Mouse (Mus musculus): ENCODE measurements around the gene Alpk1. TPM values are rescaled to one million over a fixed set of nuclear protein-coding genes. Genes with fewer than 3 reads are reported as not detected.

Gene Alpk1
- polyA plus RNA-seq, 2 experiments: 0.19 to 0.59 TPM

- no peak overlapping the region for H3K4me2 ChIP-seq (ENCODE audit: low read depth)
- no peak overlapping the region for H3K4me3 ChIP-seq (ENCODE audit: insufficient read depth in 1 of 2, low read depth in 2 of 2, low read length in 2 of 2)
- H3K27me3 ChIP-seq (ENCODE audit: control insufficient read depth, insufficient read depth, low read length): peaks cover 34% of the 10 kb centered on the region
- 57% methylated on average over 18 of the region's 18 CpGs for WGBS (ENCODE audit: insufficient replicate concordance)
- no peaks in the 10 kb centered on the region for H3K4me1 ChIP-seq (replicated peaks; ENCODE audit: control insufficient read depth in 2 of 2, insufficient read depth in 2 of 2, low read length in 1 of 2)
- no peak overlapping the region for H3K9ac ChIP-seq (replicated peaks)
- no peaks in the 10 kb centered on the region for H3K9me3 ChIP-seq (ENCODE audit: control insufficient read depth, low read length)
- no peaks in the 10 kb centered on the region for H3K36me3 ChIP-seq (replicated peaks; ENCODE audit: control insufficient read depth, insufficient read depth, low read depth)
- TF ChIP-seq EP300 (IDR thresholded peaks at IDR 0.05; ENCODE audit: low read depth) (no peak), CTCF (IDR thresholded peaks at IDR 0.05; ENCODE audit: low read depth) (no peak)
- H3K27ac ChIP-seq: no peak overlapping the region
- DNase-seq (ENCODE audit: low read depth in 3 of 3, low spot score in 3 of 3) (no peak), ATAC-seq (ENCODE audit: insufficient read depth) (no peak)
Observed at GRCm38 (mm10) chr3:127646156-127646825, 134.0 kb downstream of the Alpk1 start.

GRCm38 (mm10) chr3:127642211-127642610 lies 138.1 kb downstream of the Alpk1 start:
- WGBS (ENCODE audit: insufficient replicate concordance): 8% methylated on average over 5 of the region's 5 CpGs
- ATAC-seq (ENCODE audit: insufficient read depth) (no peak), DNase-seq (ENCODE audit: low read depth in 3 of 3, low spot score in 3 of 3) (no peak)
- Histone ChIP-seq H3K9me3 (ENCODE audit: control insufficient read depth, low read length) (no peaks in the 10 kb centered on the region), H3K4me1 (replicated peaks; ENCODE audit: control insufficient read depth in 2 of 2, insufficient read depth in 2 of 2, low read length in 1 of 2) (no peaks in the 10 kb centered on the region), H3K4me2 (ENCODE audit: low read depth) (no peak overlapping the region), H3K4me3 (ENCODE audit: insufficient read depth in 1 of 2, low read depth in 2 of 2, low read length in 2 of 2) (no peak overlapping the region), H3K36me3 (replicated peaks; ENCODE audit: control insufficient read depth, insufficient read depth, low read depth) (no peaks in the 10 kb centered on the region), H3K9ac (replicated peaks) (no peak overlapping the region), H3K27me3 (ENCODE audit: control insufficient read depth, insufficient read depth, low read length) (peaks cover 73% of the 10 kb centered on the region), H3K27ac (no peak overlapping the region)
- TF ChIP-seq EP300 (IDR thresholded peaks at IDR 0.05; ENCODE audit: low read depth): no peak

DNA sequence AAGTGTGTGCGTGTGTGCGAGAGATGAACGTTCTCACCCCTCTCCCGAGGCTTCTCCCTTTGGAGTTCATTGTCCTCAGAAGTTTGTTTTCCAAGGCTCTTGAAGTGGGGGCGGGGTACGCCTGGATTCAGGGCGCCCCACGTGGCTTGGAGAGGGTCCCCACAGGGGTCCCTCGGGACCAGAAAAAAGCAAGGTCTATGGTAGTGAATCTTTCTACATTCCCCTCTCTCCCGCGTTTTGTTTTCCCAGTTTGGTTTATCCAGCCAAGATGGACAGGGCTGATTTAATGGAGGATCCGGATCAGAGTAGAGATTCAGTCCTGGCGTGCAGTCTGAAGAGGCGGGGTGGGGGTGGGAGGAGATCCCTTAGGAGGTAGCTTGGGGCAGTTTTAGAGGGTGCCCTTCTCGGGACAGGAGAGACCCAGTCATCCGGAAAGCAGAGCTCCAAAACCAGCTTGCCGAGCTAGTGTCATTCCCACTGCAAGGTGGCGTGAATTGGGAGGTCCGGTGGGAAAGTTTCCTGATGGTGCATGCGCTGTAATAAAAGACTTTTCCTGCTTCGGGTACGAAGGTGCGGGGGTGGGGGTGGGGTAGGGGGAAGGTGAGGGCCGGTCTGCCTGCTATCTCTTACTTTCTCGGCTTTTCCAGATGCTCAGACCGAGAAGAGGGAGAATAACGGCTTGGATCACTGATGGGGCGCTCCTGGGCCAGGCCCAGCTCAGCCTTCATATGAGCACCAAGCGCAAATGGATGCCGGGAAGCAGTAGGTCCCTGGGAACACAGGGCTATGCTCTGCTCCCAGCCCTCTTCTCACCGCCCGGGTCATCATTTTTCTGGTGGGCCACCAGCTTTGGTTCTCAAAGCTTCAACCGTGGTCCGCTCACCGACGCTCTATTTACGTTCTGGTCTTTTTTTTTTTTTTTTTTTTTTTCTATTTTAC lies 139.3 kb downstream of the Alpk1 start:
- DNase-seq (ENCODE audit: low read depth in 3 of 3, low spot score in 3 of 3): no peak
- H3K4me2 ChIP-seq (ENCODE audit: low read depth): no peak overlapping the region
- no peak overlapping the region for H3K4me3 ChIP-seq (ENCODE audit: insufficient read depth in 1 of 2, low read depth in 2 of 2, low read length in 2 of 2)
- H3K36me3 ChIP-seq (replicated peaks; ENCODE audit: control insufficient read depth, insufficient read depth, low read depth): no peaks in the 10 kb centered on the region
- no peak for ATAC-seq (ENCODE audit: insufficient read depth)
- H3K4me1 ChIP-seq (replicated peaks; ENCODE audit: control insufficient read depth in 2 of 2, insufficient read depth in 2 of 2, low read length in 1 of 2): no peaks in the 10 kb centered on the region
- TF ChIP-seq CTCF (IDR thresholded peaks at IDR 0.05; ENCODE audit: low read depth) (no peak), EP300 (IDR thresholded peaks at IDR 0.05; ENCODE audit: low read depth) (no peak)
- no peak overlapping the region for H3K27ac ChIP-seq
- WGBS (ENCODE audit: insufficient replicate concordance): 6% methylated on average over 37 of the region's 37 CpGs
- peaks cover 76% of the 10 kb centered on the region for H3K27me3 ChIP-seq (ENCODE audit: control insufficient read depth, insufficient read depth, low read length)
- no peak overlapping the region for H3K9ac ChIP-seq (replicated peaks)
- H3K9me3 ChIP-seq (ENCODE audit: control insufficient read depth, low read length): no peaks in the 10 kb centered on the region

DNA sequence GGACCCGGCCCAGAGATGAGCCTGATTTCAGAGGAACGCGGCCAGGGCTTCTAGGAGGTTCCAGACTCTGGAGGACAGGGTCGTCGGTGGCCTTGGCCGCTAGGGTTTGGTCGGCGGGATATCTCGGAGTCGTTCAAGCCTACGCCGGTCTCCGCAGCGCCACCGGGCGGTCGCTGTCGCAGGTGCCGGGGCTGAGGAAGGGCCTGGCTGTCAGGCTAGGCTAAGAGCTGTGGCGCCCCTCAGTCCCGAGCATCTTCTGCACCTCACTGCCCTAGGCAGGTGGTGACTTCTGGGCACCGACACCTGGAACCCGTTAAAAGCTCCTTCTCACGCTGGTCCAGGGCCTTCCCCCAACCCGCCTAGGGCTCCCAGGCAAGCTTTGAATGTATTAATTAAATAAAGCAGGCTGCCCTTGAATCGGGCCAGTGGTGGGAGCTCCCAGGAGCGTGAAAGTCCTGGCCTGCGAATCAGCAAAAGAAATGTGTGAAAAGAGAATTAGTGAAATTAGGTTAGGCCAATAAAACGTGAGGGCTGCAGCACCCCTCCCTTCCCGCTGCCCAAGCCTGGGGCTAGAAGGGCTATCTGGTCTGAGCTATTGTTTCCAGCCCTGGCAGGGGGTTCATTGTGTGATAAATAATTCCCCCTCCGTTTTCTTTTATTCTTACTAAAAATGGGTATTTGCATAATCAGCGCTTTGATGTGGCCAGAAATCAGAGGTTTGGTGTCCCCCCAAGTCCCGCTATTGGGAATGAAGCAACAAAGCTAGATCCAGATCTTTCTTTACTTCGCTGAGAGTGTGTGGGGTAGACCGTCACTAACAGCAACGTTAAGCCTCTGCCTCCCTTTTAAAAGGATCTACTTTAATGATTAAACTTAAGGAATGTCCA lies 140.2 kb downstream of the Alpk1 start:
- no peaks in the 10 kb centered on the region for H3K4me1 ChIP-seq (replicated peaks; ENCODE audit: control insufficient read depth in 2 of 2, insufficient read depth in 2 of 2, low read length in 1 of 2)
- peaks cover 79% of the 10 kb centered on the region for H3K27me3 ChIP-seq (ENCODE audit: control insufficient read depth, insufficient read depth, low read length)
- no peak overlapping the region for H3K4me2 ChIP-seq (ENCODE audit: low read depth)
- H3K36me3 ChIP-seq (replicated peaks; ENCODE audit: control insufficient read depth, insufficient read depth, low read depth): no peaks in the 10 kb centered on the region
- H3K4me3 ChIP-seq (ENCODE audit: insufficient read depth in 1 of 2, low read depth in 2 of 2, low read length in 2 of 2): no peak overlapping the region
- H3K9ac ChIP-seq (replicated peaks): no peak overlapping the region
- ATAC-seq (ENCODE audit: insufficient read depth) (no peak), DNase-seq (ENCODE audit: low read depth in 3 of 3, low spot score in 3 of 3) (no peak)
- no peaks in the 10 kb centered on the region for H3K9me3 ChIP-seq (ENCODE audit: control insufficient read depth, low read length)
- TF ChIP-seq EP300 (IDR thresholded peaks at IDR 0.05; ENCODE audit: low read depth) (no peak), CTCF (IDR thresholded peaks at IDR 0.05; ENCODE audit: low read depth) (peak; percentile 59)
- no peak overlapping the region for H3K27ac ChIP-seq
- 2% methylated on average over 36 of the region's 36 CpGs for WGBS (ENCODE audit: insufficient replicate concordance)

Data from liver, embryonic 14.5 days (tissue).